Mouse (Mus musculus) ovary, postnatal 14 days (tissue): Measurements from ENCODE around the gene Itgav.
"Not testable (repeated sequence)": the region's sequence is repeated elsewhere in the genome, so short reads cannot be mapped to it uniquely, and the experiment has no call there.

Source experiments
- DNase-seq: peaks from one replicate; pipeline ENCODE4 v3.0.0; 2022; ENCODE audit warnings: low spot score

Gene Itgav

DNA sequence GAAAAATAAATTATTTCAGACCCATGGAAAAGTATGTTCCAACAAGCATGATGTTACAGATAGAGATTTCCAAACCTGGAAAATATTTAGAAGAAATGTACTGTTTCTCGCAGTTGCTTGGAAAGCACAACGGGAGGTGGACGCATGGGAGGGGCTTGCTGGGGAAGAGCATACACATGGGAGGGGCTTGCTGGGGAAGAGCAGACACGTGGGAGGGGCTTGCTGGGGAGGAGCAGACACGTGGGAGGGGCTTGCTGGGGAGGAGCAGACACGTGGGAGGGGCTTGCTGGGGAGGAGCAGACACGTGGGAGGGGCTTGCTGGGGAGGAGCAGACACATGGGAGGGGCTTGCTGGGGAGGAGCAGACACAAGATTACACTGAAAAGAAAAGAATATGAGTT lies 10.9 kb upstream of the Itgav start:
- DNase-seq = not testable (repeated sequence)

DNA sequence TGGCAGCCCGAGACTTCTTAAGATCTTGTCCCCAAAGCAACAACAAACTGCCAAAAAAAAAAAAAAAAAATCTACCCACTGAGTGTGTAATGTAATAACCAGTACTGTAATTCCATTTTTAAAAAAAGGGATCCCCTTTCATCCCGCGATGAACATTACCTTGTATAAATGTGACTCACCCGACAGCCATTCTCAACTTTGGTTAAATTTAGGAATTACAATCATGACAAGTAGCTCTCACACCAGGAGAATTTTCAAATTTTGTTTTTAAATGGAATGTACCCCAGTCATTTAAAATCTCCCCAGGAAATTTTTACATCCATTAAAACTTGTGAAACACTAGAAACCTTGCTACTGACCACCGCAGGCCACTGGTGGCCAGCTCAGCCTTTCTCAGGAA lies 10.3 kb upstream of the Itgav start:
- no peak for DNase-seq

DNA sequence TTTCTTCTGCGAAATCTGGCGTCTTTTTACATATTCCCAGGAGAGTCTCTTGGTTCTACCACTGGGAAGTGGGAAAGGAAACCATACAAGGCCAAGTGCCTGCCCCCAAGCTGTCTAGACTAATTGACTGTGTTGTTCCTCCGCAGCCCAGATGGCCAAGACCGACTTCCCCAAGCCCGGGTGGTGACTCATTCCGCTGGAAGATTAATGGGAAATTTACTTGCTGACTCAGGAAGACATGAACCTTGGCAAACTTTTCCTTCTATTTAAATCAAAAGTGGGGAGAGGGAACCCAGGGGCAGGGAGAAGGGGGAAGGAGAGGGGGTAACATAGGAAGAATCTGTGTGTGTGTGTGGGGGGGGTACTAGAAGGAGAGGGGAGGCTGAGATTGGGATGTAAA lies 9.4 kb upstream of the Itgav start:
- peak; percentile 55 for DNase-seq

DNA sequence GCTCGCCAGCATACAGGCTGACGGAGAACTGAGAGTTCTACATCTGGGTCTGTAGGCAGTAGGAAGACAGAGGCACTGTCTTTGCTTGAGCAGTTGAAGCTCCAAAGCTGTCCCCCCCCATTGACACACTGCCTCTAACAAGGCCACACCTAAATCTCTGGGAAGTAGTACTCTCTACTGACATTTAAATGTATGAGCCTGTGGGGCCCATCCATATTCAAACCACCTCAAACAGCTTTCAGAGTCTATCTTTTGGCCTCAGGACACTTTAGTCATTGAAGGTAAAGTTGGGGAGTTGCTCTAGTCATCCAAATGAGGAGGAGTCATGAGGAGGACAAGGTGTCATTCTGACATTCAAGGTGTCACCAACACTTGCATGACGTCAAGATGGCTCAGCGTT lies 5.9 kb upstream of the Itgav start:
- DNase-seq = no peak

DNA sequence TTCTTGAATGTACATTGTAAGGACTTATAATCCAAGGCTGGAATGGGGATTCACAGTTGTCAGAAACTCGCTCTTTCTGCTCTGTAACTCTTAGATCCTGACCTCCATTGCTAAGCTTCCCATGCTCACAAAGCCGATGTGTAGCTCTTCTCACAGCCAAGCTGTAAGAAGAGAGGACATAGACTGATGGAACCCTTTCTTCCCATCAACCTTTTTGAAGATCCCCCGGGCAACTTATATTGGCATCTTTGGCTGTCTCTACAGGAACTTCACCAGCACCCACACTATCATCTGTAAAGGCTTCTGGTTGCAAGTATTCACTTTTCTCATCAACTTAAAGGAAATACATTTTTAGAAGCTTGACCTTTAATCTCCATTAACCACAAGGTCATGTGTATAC lies 2.6 kb upstream of the Itgav start:
- no peak for DNase-seq

DNA sequence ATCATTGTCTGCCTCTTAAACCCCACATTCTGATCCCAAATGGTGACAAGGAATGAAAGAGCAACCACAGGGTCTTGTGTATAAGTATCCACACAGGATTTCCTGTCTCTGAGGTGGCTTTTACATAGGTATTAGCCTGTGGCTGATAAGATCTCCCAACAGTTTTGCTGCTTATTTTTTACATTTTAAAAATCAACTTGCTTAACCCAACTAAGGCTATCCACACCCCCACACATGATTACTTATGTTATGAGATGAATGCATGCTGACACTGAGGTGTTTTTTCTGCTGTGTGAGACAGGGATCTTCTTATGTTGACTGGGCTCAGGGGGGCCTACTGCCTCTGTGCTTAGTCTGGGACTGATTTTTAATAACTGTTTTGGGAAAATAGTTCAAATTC lies 1.3 kb upstream of the Itgav start:
- DNase-seq = no peak

DNA sequence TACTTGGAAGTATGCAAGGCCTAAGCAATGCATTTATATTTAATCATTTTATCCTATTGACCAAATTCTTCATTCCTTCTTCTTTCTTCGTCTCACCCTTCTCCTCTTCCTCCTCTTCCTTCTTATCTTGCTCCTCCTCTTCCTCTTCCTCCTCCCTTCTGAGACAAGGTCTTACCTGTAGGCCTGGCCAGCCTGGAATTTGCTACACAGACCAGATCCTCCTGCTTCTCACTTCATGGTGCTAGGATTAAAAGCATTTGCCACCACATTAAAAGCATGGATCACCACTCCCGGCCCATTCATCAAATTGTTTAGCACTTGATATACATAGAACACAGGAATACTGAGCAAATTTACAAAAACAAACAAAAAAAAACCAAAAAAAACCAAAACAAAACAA lies 851 bp upstream of the Itgav start:
- no peak for DNase-seq

DNA sequence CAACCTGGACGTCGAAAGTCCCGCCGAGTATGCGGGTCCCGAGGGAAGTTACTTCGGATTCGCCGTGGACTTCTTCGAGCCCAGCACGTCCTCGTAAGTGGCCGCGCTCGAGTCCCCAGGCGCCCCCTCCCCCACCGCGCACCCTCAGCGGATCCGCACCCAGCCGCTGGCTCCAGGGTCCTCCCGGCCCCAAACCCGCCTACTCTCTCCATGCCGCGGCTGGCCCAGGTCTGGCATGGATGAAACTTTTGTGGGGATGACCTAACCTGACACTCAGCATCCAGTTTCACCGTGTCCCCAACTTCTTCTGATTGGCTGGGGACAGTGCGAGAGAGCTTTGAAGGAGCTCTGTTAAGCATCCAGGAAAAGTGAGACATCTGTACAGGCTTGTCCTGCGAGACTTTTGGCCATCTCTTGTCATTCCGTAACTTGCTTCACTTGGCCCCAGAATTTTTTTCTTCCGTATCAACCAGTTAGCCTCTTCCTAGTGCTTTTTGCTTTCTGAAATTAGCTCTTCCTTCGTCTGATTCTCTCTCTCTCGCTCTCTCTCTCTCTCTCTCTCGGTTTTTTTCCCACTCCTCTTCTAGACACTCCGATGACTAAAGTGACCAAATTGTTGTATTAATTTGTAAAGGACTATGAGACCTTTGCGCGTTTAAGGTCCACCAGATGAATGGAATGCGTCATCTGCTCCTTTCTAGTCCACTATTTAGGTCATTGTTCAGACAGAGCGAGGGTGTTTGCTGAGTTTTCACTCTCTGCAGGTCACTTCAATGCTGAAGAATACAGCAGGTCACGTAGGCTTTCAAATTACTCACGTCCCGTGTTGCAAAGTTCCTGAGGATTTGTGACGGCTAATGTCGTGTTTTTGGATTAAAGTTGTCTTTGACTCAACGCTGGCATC lies 882 bp downstream of the Itgav start:
- DNase-seq = peak; percentile 42

DNA sequence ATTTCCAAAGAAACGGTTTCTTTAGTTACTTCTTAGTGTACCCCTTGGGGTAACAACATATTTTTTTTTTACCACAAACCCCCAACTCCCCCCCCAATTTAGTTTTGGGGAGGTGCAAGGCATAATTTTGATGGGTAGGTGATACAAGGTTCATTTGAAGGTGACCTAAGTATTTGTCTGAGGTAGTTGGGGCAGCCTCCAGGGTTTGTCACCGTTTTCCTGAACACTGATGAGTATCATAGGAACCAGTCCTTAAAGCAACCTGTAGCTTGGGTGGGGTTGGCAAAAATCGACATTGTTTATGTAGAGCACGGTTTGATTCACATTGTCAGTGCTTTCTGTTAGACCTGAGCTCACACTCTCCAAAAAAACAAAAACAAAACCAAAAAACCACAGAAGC lies 1.6 kb downstream of the Itgav start:
- no peak for DNase-seq

DNA sequence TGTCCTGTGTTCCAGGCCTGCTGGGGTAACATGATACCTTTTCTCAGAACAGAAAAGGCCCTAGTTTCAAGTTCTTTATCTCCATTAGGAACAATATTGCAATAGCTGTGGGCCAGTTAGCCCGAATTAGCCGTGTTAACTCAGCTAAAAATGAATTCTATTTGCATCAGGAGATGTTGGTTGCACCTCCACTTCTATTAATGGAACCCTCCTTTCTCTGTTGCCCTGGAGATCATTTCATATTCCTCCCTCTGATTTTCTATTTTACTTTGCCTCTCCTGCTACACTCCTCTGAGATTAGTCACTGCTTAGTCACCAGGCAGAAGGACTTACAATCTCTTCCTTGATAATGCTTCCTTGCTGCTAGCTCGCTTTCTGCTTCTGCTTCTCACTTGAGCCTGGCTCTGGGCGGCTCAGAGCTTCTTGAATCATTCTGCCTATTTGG lies 4.1 kb downstream of the Itgav start:
- DNase-seq = no peak

DNA sequence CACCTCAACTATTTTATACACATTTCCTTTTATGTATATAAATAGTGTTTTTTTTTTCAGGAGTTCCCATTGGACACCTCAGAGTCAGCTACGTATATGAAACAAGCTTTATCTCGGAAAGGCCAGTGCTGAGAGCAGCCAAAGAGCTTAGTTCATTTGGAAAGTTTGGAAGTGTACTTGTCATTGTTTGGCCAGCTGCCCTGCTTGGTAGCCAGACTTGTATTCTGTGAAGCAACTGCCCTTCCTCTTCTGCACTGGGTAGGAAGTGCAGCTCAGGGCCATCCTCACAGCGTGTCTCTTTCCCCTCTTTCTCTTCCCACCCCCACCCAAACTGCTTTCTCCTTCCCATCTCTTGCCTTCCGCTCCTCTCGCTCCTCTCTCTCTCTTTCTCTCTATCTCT lies 5.1 kb downstream of the Itgav start:
- peak; percentile 49 for DNase-seq

DNA sequence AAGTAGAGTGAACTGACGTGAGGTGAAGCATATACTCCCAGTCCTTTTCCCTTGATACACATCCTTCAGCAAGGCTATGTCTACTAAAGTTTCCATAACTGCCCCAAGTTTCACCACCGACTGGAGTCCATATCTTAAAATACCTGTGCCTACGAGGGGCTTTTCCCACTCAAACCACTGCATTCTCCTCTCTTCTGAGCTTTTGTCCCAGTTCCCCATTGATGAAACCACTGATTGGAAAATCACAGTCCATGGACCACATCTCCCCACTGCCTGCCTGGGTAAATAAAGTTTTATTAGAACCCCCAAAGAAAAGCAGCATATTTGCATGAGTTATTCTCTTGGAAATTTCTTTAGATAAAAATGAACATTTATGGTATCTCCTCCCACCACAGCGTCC lies 8.7 kb downstream of the Itgav start:
- no peak for DNase-seq

DNA sequence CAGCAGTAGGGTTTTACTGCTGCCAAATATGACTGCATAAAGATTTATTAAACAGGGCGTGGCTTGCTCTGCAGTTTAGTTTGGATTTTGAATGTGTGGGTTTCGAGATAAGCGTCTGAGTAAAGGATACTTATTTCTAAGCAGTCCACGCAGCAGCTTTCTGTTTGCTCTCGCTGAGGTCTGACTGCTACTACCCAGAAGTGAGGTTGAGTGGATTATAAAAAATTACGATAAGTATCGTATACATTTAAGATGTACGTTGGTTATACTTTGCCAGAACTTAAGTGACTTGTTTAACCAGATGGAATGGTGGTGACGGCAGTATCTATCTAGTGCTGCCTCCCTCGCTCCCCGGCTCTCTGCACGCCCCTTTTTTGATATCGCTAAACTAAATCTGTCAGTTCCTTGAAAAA lies 9.8 kb downstream of the Itgav start:
- no peak for DNase-seq

DNA sequence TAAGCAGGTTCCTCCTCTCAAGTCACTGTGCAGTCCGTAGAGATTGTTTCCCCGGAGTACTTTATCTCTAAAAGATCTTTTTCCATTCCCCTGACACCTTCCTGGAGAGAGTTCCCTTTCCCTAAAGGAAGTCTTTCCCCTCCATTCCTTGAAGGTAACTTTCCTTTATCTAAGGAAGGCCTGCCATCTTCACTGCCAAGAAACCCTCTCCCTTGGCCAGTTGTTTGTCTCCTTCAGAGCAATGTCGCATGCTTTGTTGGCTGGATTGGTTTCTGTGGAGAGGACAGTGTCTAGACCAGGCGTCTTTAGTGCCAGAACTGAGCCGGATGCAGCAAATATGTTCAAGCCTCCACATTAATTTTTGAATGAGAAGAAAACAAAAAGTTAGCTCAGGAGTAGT lies 11.1 kb downstream of the Itgav start:
- no peak for DNase-seq

DNA sequence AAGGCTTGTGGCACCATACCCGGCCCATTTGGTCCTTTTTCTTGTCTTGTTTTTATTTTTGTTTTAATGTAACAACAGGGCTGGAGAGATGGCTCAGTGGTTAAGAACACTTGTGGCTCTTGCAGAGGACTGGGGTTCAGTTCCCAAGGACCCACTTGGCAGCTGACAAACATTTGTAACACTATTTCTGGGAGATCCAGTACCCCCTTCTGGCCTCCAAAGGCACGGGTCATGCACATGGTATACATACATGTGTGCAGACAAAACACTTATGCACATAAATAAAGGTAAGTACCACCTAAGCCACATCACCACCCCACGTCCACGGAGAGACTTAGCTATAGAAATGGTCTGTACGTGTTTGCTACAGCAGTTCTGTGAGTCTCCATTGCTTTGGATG lies 12.6 kb downstream of the Itgav start:
- DNase-seq = no peak

DNA sequence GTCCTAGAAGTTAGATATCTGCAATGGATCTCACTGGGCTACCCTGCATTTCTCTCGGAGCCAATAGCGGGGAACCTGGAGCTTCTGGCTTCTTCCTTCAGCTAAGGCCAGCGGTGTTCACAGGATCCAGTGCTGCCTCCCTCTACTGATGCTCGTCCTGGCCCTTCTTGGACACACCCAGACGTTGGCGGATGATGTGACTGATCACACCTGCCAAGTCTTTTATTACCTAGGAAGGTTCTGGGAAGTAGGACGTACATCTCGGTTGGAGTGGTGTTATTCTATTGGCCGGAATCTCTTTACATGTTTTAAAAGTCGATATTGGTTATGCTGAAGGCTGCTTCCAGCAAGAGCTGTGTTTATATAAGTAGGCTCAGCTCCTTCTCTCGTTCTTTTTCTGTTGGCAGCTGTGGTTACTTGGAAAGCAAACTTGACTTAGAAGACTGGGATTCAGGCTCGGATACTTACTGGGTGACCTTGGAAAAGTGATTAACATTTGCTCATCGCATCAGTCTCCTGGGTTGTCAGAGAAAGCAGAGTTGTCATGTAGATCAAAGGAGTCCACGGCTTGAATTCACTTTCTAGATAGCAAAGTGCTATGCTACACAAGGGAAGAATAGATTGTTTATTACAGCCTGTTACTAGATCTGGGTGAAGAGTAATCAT lies 14.5 kb downstream of the Itgav start:
- DNase-seq = no peak

DNA sequence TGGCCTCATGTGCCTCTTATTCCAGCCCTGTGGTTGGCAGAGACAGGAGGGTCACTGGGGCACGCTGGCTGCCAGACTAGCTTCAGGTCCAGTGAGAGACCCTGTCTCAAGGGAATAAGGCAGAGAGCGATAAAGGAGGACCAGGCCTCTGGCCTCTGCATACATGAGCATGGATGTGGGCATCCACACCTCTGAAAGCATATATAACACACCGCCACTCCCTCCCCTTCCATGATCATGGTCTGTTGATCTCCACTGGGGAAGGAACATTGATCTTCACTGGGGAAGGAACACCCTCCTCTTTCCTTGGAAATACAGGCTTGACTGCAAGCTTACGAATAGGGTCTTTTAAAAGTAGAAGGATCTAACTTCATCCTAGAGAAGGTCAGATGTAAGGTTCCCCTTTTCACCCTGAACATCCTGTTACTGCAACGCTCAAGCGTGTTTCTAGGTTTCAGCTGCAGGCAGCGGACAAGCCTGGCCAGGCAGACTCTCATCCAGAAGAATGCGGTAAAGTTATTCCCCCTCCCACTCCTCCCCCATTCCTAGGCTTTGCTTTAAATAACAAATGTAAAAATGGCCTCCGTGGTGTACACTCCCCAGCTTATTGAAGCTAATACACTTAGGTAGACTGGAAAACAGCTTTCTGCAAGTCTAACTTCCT lies 15.4 kb downstream of the Itgav start:
- DNase-seq = no peak

DNA sequence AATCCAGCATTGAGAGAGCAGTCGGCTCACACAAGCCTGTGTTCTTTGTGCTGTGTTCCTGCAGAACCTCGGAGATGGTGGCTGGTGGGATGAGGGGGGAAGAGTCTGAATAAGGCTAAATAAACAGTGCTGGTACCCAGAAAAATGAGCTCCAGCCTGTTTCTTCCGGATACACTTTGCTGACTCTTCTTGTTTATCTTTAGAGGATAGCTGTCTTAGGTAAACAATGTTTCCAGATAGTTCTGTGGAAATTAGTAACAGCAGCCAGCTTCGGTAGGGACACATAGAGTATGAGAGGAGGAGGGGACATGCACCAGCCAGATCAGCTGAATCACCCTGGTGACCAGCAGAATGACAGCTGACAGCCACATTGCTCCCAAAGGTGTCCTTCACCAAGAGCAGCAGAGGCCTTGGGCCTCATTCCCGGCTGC lies 16.4 kb downstream of the Itgav start:
- DNase-seq = no peak

DNA sequence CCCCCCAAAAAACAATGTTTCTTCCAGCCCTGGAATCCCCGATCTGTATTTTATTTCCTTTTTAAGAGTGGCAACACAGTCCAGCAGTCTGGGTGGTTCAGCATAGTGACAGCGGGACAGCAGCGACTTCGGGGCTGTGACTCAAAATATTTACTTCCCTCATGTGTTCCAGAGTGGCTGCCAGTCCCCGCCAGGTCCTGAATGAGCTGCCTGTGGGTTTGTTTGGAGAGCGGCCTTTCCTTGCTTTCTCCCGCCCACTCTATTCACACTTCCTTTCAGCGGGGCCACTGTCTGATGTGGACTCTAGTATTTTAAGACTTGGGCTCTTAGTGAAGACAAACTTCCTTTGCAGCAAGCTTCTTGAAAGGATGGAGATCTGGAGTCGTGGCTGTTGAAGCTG lies 18.0 kb downstream of the Itgav start:
- no peak for DNase-seq

DNA sequence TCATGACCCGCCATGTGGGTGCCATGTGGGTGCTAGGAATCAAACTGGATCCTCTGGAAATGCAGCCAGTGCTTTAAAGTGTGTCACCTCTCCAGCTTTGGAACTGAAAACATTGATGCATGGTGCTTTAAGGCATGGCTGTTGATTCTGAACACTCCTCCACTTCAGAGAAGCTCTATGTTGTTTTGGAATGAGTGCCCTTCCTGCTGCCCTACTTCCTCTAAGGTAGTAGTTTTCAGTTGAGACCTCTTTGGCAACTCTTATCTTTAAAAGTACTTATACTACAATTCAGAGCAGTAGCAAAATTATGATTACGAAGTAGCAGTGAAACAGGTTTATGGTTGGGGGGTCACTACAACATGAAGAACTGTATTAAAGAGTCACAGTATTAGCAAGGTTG lies 18.6 kb downstream of the Itgav start:
- no peak for DNase-seq

DNA sequence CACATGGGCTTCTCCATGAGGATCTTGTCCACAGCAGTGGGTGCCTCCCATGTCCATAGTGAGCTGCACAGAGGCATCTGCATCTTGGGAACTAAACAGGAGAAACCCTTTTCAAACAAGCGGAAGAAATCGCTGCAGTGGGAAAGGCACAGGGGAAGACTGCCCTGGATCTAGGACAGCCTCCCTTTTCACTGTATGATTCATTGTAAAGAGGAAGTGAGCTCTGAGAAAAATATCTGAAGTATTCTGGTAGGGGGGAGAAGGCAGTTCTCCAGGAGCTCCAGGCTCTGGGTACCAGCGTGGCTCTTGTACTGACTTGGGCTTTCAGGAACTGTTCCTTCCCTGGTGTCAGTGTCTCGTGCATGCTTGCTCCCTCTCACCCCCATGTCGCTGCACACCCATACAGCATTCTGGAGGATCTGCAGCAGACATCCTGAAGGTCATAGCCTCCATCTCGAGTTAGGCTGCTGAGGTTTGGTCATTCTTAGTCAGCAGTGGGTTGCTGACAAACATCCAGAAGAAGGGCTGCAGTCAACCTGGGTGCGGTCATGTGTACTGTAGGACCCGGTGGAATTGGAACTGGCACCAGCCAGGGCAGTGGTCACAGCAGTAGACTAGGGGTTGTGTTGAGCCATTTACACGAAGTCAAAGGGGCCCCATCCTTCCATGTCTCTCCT lies 20.2 kb downstream of the Itgav start:
- DNase-seq = no peak

DNA sequence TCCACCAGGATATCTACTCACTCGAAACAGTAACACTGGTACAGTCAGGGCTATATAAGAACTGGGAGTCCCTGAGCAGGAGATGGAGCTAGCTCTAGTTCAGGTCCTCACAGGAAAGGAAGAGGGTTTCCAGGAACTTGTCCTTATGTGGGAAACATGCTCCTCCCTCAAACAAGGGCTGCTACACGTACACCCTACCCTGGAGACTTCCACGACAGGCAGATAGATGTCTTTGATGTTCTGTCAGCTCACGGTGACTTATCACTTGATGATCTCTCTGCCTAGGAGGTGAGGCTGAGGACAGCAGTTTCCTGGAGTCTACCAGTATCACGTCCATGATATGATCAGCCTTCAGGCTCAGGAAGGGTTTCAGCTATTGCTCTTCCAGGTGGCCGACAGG lies 21.1 kb downstream of the Itgav start:
- no peak for DNase-seq
